Comparison of ENCODE assay signal across 16 mouse cellular contexts in the genomic region with DNA sequence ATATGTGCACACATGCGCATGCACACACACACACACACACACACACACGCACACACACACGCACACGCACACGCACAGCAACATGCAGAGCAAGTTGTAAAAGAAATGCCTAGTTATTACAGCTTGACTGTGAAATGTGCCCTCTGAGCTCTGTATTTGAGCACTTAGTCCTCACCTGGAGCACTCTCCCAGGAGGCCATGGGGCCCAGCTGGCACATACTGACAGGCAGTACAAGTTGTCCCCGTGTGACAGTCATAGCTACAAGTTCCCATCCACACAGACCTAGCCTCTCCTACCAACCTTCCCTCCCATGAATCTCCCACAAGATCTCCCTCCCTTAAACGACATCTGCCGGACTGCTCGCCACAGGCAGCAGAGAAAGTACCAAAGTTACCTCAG.
"Had no signal": no experiment of that assay in that cellular context is flagged by ENCODE, and none has a peak within 500 bp of the region (broad histone marks: within the 10 kb centered on the region; RNA-seq: fewer than 3 reads in every experiment).

No protein-coding gene starts in this region.

- H3K4me3 ChIP-seq: midbrain, embryonic 10.5 days; midbrain, embryonic 12.5 days; myocyte; neural tube, embryonic 13.5 days; neural tube, embryonic 15.5 days had no signal

- H3K27ac ChIP-seq: midbrain, embryonic 10.5 days; midbrain, embryonic 12.5 days; neural tube, embryonic 13.5 days; neural tube, embryonic 15.5 days had no signal

- DNase-seq: lung, embryonic 14.5 days; lung, postnatal 10 days; lung, postnatal 4 days; right cerebral cortex, adult 18-20 months; right cerebral cortex, postnatal 25 days; right cerebral cortex, postnatal 4 days; spleen, adult 18-20 months; thymus, adult 18-20 months; thymus, postnatal 14 days; thymus, postnatal 36 days had no signal

- H3K4me1 ChIP-seq: midbrain, embryonic 12.5 days had no signal

- H3K9ac ChIP-seq: lung, embryonic 14.5 days; midbrain, embryonic 12.5 days; neural tube, embryonic 13.5 days; neural tube, embryonic 15.5 days had no signal

- H3K9me3 ChIP-seq: midbrain, embryonic 10.5 days; midbrain, embryonic 12.5 days; neural tube, embryonic 13.5 days; neural tube, embryonic 15.5 days had no signal

- H3K36me3 ChIP-seq: midbrain, embryonic 10.5 days; midbrain, embryonic 12.5 days; neural tube, embryonic 13.5 days; neural tube, embryonic 15.5 days had no signal

- ATAC-seq: midbrain, embryonic 16.5 days had no signal

- H3K27me3 ChIP-seq: midbrain, embryonic 12.5 days; neural tube, embryonic 13.5 days; neural tube, embryonic 15.5 days had no signal

- H3K4me2 ChIP-seq: lung, embryonic 14.5 days; midbrain, embryonic 12.5 days; neural tube, embryonic 13.5 days; neural tube, embryonic 15.5 days had no signal
